Mouse (Mus musculus): ENCODE data around the gene Agtpbp1. TPM values are rescaled to one million over a fixed set of nuclear protein-coding genes. Genes with fewer than 3 reads are reported as not detected.
A peak's percentile ranks its signal among the peaks of the same experiment; 100 is the strongest.

Agtpbp1 gene
- polyA plus RNA-seq, 1 experiment = 13.5 TPM

GRCm38 (mm10) chr13:59467591-59467990 lies 117.4 kb downstream of the Agtpbp1 start:
- Histone ChIP-seq H3K36me3 (ENCODE audit: control insufficient read depth, insufficient read depth, low read length) (no peaks in the 10 kb centered on the region), H3K27ac (ENCODE audit: control insufficient read depth, insufficient read depth, low read length) (no peak overlapping the region), H3K4me1 (replicated peaks; ENCODE audit: control insufficient read depth, insufficient read depth, low read length) (peaks cover 6% of the 10 kb centered on the region; the same call in 1 of the 2 replicates), H3K4me3 (ENCODE audit: control insufficient read depth, insufficient read depth, low read length) (no peak overlapping the region), H3K27me3 (ENCODE audit: control insufficient read depth, insufficient read depth, low read length) (no peaks in the 10 kb centered on the region)
- TF ChIP-seq CTCF (IDR thresholded peaks at IDR 0.05; ENCODE audit: borderline replicate concordance, control insufficient read depth, extremely low read depth, insufficient read depth, low read length, poor library complexity) (no peak), POLR2A (IDR thresholded peaks at IDR 0.05; ENCODE audit: control insufficient read depth, extremely low read depth, insufficient read depth, low read length, poor library complexity) (no peak)
- no peak for DNase-seq
- 19% methylated on average over 3 of the region's 3 CpGs for WGBS

DNA sequence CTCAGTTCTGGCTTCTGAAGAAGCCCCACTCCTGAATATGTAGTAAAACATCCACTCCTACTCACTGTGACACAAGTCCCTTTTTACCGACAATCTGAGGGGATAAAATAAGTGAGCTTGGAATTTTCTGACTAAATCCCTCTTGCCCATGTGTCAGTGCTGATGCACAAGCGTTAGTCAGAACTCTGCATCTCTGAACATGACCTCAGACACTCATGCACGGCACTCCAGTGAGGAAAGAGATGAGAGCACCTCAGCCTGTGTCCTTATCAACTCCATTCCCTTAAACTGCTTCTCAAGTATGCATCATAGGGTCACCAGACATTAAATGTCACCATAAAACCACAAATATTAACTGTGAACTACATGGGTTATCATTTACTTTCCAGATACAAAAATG lies 124.1 kb downstream of the Agtpbp1 start:
- Histone ChIP-seq H3K4me3 (ENCODE audit: control insufficient read depth, insufficient read depth, low read length) (no peak overlapping the region), H3K27ac (ENCODE audit: control insufficient read depth, insufficient read depth, low read length) (no peak overlapping the region), H3K4me1 (replicated peaks; ENCODE audit: control insufficient read depth, insufficient read depth, low read length) (peaks cover 6% of the 10 kb centered on the region), H3K27me3 (ENCODE audit: control insufficient read depth, insufficient read depth, low read length) (no peaks in the 10 kb centered on the region), H3K36me3 (ENCODE audit: control insufficient read depth, insufficient read depth, low read length) (no peaks in the 10 kb centered on the region)
- no peak for DNase-seq
- no peak for TF ChIP-seq POLR2A (IDR thresholded peaks at IDR 0.05; ENCODE audit: control insufficient read depth, extremely low read depth, insufficient read depth, low read length, poor library complexity)
- TF ChIP-seq CTCF (IDR thresholded peaks at IDR 0.05; ENCODE audit: borderline replicate concordance, control insufficient read depth, extremely low read depth, insufficient read depth, low read length, poor library complexity) = no peak
- 97% methylated on average over 3 of the region's 3 CpGs for WGBS

DNA sequence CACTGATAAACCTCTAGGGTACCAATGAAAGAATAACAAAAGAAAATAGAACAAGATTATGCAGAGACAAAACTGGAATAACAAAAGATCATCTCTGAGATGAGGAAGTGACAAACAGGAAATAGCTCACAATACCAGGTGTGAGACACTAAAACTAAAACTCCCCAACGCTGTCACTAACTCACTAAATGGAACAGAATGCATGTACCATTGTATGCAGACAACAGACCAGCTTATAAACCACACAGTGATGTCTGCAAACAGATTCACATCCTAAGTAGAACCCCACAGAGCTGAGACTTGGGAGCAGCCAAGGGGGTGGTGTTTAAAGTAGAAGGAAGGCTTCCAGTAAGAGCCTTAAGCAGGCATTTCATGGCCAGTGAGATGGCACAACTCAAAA lies 128.8 kb downstream of the Agtpbp1 start:
- Histone ChIP-seq H3K4me3 (ENCODE audit: control insufficient read depth, insufficient read depth, low read length) (no peak overlapping the region), H3K27ac (ENCODE audit: control insufficient read depth, insufficient read depth, low read length) (peak overlapping the region; percentile 92), H3K27me3 (ENCODE audit: control insufficient read depth, insufficient read depth, low read length) (no peaks in the 10 kb centered on the region), H3K4me1 (replicated peaks; ENCODE audit: control insufficient read depth, insufficient read depth, low read length) (peaks cover 6% of the 10 kb centered on the region), H3K36me3 (ENCODE audit: control insufficient read depth, insufficient read depth, low read length) (no peaks in the 10 kb centered on the region)
- TF ChIP-seq CTCF (IDR thresholded peaks at IDR 0.05; ENCODE audit: borderline replicate concordance, control insufficient read depth, extremely low read depth, insufficient read depth, low read length, poor library complexity) = no peak
- no peak for TF ChIP-seq POLR2A (IDR thresholded peaks at IDR 0.05; ENCODE audit: control insufficient read depth, extremely low read depth, insufficient read depth, low read length, poor library complexity)
- 19% methylated on average over 1 of the region's 1 CpGs for WGBS
- DNase-seq = no peak

- TF ChIP-seq CTCF (IDR thresholded peaks at IDR 0.05; ENCODE audit: borderline replicate concordance, control insufficient read depth, extremely low read depth, insufficient read depth, low read length, poor library complexity) = no peak
- TF ChIP-seq POLR2A (IDR thresholded peaks at IDR 0.05; ENCODE audit: control insufficient read depth, extremely low read depth, insufficient read depth, low read length, poor library complexity) = no peak
- Histone ChIP-seq H3K4me1 (replicated peaks; ENCODE audit: control insufficient read depth, insufficient read depth, low read length) (peaks cover 6% of the 10 kb centered on the region), H3K27me3 (ENCODE audit: control insufficient read depth, insufficient read depth, low read length) (no peaks in the 10 kb centered on the region), H3K27ac (ENCODE audit: control insufficient read depth, insufficient read depth, low read length) (no peak overlapping the region), H3K36me3 (ENCODE audit: control insufficient read depth, insufficient read depth, low read length) (no peaks in the 10 kb centered on the region), H3K4me3 (ENCODE audit: control insufficient read depth, insufficient read depth, low read length) (no peak overlapping the region)
- no peak for DNase-seq
- 96% methylated on average over 11 of the region's 11 CpGs for WGBS
Observed at GRCm38 (mm10) chr13:59454001-59454785, 130.8 kb downstream of the Agtpbp1 start.

GRCm38 (mm10) chr13:59453582-59453981 lies 131.4 kb downstream of the Agtpbp1 start:
- TF ChIP-seq CTCF (IDR thresholded peaks at IDR 0.05; ENCODE audit: borderline replicate concordance, control insufficient read depth, extremely low read depth, insufficient read depth, low read length, poor library complexity) (no peak), POLR2A (IDR thresholded peaks at IDR 0.05; ENCODE audit: control insufficient read depth, extremely low read depth, insufficient read depth, low read length, poor library complexity) (no peak)
- no peak overlapping the region for H3K27ac ChIP-seq (ENCODE audit: control insufficient read depth, insufficient read depth, low read length)
- no peak for DNase-seq

DNA sequence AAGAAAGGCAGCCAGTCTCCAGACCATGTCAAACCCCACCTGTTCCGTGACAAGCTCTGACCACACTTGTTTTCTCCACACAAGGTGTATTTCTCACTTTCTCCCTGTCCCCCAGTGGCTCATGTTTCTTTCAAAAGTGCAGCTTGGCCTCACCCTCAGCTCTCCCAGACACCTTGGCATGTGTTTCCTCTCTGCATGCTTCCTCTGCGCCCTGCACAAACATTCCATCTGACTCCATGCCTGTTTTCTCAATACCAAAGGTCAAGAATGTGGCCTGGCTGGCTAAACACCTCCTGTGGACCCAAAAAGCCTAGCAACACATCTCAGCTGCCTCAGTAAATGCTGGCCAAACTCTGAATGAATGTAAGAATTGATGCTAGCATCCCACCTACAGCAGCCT lies 132.0 kb downstream of the Agtpbp1 start:
- no peak overlapping the region for H3K27ac ChIP-seq (ENCODE audit: control insufficient read depth, insufficient read depth, low read length)
- WGBS = 97% methylated on average over 2 of the region's 2 CpGs

More at GRCm38 (mm10) chr13:59453582-59453981, 131.4 kb downstream of the Agtpbp1 start:
- no peaks in the 10 kb centered on the region for H3K36me3 ChIP-seq (ENCODE audit: control insufficient read depth, insufficient read depth, low read length)
- peaks cover 6% of the 10 kb centered on the region for H3K4me1 ChIP-seq (replicated peaks; ENCODE audit: control insufficient read depth, insufficient read depth, low read length)
- H3K4me3 ChIP-seq (ENCODE audit: control insufficient read depth, insufficient read depth, low read length) = no peak overlapping the region
- WGBS = 96% methylated on average over 6 of the region's 6 CpGs
- H3K27me3 ChIP-seq (ENCODE audit: control insufficient read depth, insufficient read depth, low read length) = no peaks in the 10 kb centered on the region

More for the DNA sequence above, 132.0 kb downstream of the Agtpbp1 start:
- DNase-seq = no peak
- H3K36me3 ChIP-seq (ENCODE audit: control insufficient read depth, insufficient read depth, low read length) = no peaks in the 10 kb centered on the region
- H3K27me3 ChIP-seq (ENCODE audit: control insufficient read depth, insufficient read depth, low read length) = no peaks in the 10 kb centered on the region
- no peak overlapping the region for H3K4me3 ChIP-seq (ENCODE audit: control insufficient read depth, insufficient read depth, low read length)
- TF ChIP-seq POLR2A (IDR thresholded peaks at IDR 0.05; ENCODE audit: control insufficient read depth, extremely low read depth, insufficient read depth, low read length, poor library complexity) (no peak), CTCF (IDR thresholded peaks at IDR 0.05; ENCODE audit: borderline replicate concordance, control insufficient read depth, extremely low read depth, insufficient read depth, low read length, poor library complexity) (no peak)
- H3K4me1 ChIP-seq (replicated peaks; ENCODE audit: control insufficient read depth, insufficient read depth, low read length) = peaks cover 6% of the 10 kb centered on the region
